Mouse (Mus musculus): ENCODE data around the gene Pnp. TPM values are rescaled to one million over a fixed set of nuclear protein-coding genes. Genes with fewer than 3 reads are reported as not detected.
"Not testable (repeated sequence)": the region's sequence is repeated elsewhere in the genome, so short reads cannot be mapped to it uniquely, and the experiment has no call there.

Pnp gene
- total and polyA plus RNA-seq, 3 experiments = 80.0 to 118 (median 99.3) TPM

DNA sequence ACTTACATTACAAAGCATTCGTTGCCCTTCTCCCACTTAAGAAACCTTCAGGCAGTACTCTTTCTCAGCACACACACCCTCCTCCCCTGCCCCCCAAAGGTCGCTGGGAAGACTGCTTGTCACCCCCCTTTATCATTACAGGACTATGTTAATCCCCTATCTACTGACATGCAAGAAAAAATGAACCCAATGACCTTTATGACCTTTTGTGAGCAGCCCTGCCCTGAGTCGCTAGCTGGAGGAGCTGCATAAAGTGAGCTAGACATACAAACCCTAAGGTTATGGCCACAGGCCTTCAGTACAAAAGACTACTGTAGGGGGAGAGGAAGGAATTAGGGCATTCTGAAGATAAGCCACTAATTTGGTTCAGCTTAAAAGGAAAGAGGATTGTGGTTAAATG is 19.5 kb upstream of the Pnp start:
- Histone ChIP-seq H3K27me3 (replicated peaks) (no peaks in the 10 kb centered on the region), H3K79me2 (replicated peaks; ENCODE audit: control insufficient read depth, extremely low read depth, insufficient read depth, poor library complexity, severe bottlenecking) (no peaks in the 10 kb centered on the region), H3K36me3 (replicated peaks in 1 of 2; ENCODE audit: control insufficient read depth in 1 of 2, insufficient read depth in 1 of 2, low read length in 1 of 2) (peaks cover 17 to 56% of the 10 kb centered on the region in 2 experiments), H3K27ac (ENCODE audit: insufficient read depth, low read depth) (no peak overlapping the region), H3K9ac (ENCODE audit: insufficient read depth, low read depth) (no peak overlapping the region), H3K4me3 (replicated peaks in 1 of 3; ENCODE audit: low read depth in 2 of 3, low read length in 2 of 3, poor library complexity in 1 of 3) (no peak overlapping the region), H3K4me1 (ENCODE audit: control insufficient read depth in 1 of 2, insufficient read depth in 2 of 2) (no peaks in the 10 kb centered on the region), H3K4me2 (ENCODE audit: insufficient read depth, low read depth, poor library complexity, severe bottlenecking) (no peak overlapping the region), H3K9me3 (replicated peaks; ENCODE audit: low read length) (no peaks in the 10 kb centered on the region)
- TF ChIP-seq ZKSCAN1 (IDR thresholded peaks at IDR 0.05; ENCODE audit: borderline replicate concordance, low read depth, low read length) (no peak), CHD2 (IDR thresholded peaks at IDR 0.05; ENCODE audit: low read length) (no peak), SIN3A (IDR thresholded peaks at IDR 0.05; ENCODE audit: low read length) (no peak), JUN (IDR thresholded peaks at IDR 0.05; ENCODE audit: insufficient read depth, low read depth, low read length) (no peak), SMC3 (IDR thresholded peaks at IDR 0.05; ENCODE audit: low read depth, low read length) (no peak), POLR2AphosphoS2 (IDR thresholded peaks at IDR 0.05; ENCODE audit: low read depth, low read length) (no peak), MXI1 (IDR thresholded peaks at IDR 0.05; ENCODE audit: low read depth, low read length) (no peak), MYC (IDR thresholded peaks at IDR 0.05; ENCODE audit: low read depth, low read length) (no peak), HCFC1 (IDR thresholded peaks at IDR 0.05; ENCODE audit: low read depth, low read length) (no peak), NRF1 (IDR thresholded peaks at IDR 0.05; ENCODE audit: low read depth, low read length) (no peak)
- in situ Hi-C loops (cut with MboI; ENCODE audit: low pct_ligation_motif_present, low pct_unique_long_range_greater_than_20kb, low sequenced_read_pairs) (no loop called here), dilution Hi-C loops (cut with MboI; ENCODE audit: extremely low pct_ligation_motif_present, extremely low pct_unique_long_range_greater_than_20kb, low sequenced_read_pairs) (no loop called here)
- DNase-seq (ENCODE audit: extremely low read depth) = no peak

DNA sequence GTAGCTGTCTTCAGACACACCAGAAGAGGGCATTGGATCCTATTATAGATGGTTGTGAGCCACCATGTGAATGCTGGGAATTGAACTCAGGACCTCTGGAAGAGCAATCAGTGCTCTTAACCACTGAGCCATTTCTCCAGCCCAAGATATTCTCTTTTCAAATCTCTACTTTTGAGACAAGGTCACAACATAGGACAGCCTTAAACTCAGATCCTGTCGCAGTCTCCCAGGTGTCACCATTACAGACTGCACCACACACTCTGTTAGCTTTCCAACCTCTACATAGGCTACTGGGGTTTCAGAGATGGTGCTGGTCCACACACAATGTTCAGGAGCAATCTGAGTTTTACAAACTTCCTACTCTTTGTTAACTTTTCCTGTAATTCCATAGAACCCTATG is 7.4 kb upstream of the Pnp start:
- in situ Hi-C loops (cut with MboI; ENCODE audit: low pct_ligation_motif_present, low pct_unique_long_range_greater_than_20kb, low sequenced_read_pairs); H3K27ac ChIP-seq (ENCODE audit: insufficient read depth, low read depth); H3K9me3 ChIP-seq (replicated peaks; ENCODE audit: low read length); H3K27me3 ChIP-seq (replicated peaks); dilution Hi-C loops (cut with MboI; ENCODE audit: extremely low pct_ligation_motif_present, extremely low pct_unique_long_range_greater_than_20kb, low sequenced_read_pairs): not testable (repeated sequence)
- peak overlapping the region; percentile 73 to 97 (median 85) for H3K4me3 ChIP-seq (replicated peaks in 1 of 3; ENCODE audit: low read depth in 2 of 3, low read length in 2 of 3, poor library complexity in 1 of 3)
- H3K4me1 ChIP-seq (ENCODE audit: control insufficient read depth in 1 of 2, insufficient read depth in 2 of 2) = peaks cover 0 to 31% of the 10 kb centered on the region in 2 experiments; a peak in 2 of 4 replicates
- peak overlapping the region; percentile 87 for H3K4me2 ChIP-seq (ENCODE audit: insufficient read depth, low read depth, poor library complexity, severe bottlenecking)
- DNase-seq (ENCODE audit: extremely low read depth) = peak; percentile 37
- TF ChIP-seq TBP (conservative IDR thresholded peaks at IDR 0.05; ENCODE audit: low read depth, low read length) = peak; percentile 97
- peaks cover 26 to 46% of the 10 kb centered on the region in 2 experiments for H3K36me3 ChIP-seq (replicated peaks in 1 of 2; ENCODE audit: control insufficient read depth in 1 of 2, insufficient read depth in 1 of 2, low read length in 1 of 2)
- peak overlapping the region; percentile 66 for H3K9ac ChIP-seq (ENCODE audit: insufficient read depth, low read depth)
- peaks cover 12% of the 10 kb centered on the region for H3K79me2 ChIP-seq (replicated peaks; ENCODE audit: control insufficient read depth, extremely low read depth, insufficient read depth, poor library complexity, severe bottlenecking)

DNA sequence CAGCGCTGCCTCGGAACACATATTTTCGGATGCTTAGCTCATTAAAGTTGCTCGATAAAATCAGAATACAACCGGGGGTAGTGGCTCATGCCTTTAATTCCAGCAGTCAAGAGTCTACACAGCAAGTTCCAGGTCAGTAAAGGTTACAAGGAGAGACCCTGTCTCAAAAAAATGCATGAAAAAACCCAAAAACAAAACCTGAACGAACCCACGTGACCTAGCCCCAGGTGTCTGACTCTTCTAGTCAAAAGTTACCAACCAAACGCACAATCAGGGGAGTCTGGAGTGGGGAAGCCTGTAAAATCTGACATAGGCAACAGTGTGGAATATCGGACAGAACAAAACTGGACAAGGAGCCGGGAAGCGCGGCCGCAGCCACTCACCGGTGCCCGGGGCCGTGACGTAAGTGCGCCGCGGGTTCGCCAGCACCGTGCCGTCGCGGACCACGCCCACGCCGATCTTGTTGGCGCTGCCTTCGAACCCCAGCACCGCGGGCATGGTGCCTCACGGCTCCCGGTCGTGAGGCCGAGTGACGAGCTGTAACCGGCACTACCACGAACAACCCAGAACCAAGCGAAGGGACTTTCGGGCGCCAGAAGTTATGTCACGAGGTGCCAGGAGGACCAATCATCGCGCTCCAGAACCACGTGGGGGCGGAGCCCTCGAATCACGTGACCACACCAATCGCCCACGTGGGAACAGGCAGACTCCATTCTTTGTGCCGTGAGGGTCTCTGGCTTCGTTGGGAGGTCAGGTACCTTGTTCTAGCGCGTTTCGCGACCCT is 6.4 kb upstream of the Pnp start, which contains the start of the genes Osgep and Apex1:
Gene Osgep (minus strand): TSS at position 613 of the 784 bp plus-strand sequence.
Gene Apex1 (plus strand): TSS at position 688 of the 784 bp plus-strand sequence.
- Histone ChIP-seq H3K27ac (ENCODE audit: insufficient read depth, low read depth) (peak within 1 kb of the TSS; percentile 88), H3K36me3 (replicated peaks in 1 of 2; ENCODE audit: control insufficient read depth in 1 of 2, insufficient read depth in 1 of 2, low read length in 1 of 2) (peaks cover 35 to 52% of the 10 kb centered on the region in 2 experiments), H3K79me2 (replicated peaks; ENCODE audit: control insufficient read depth, extremely low read depth, insufficient read depth, poor library complexity, severe bottlenecking) (peaks cover 15% of the 10 kb centered on the region), H3K4me2 (ENCODE audit: insufficient read depth, low read depth, poor library complexity, severe bottlenecking) (peak within 1 kb of the TSS; percentile 87), H3K27me3 (replicated peaks) (no peaks in the 10 kb centered on the region), H3K9ac (ENCODE audit: insufficient read depth, low read depth) (peak within 1 kb of the TSS; percentile 66), H3K4me3 (replicated peaks in 1 of 3; ENCODE audit: low read depth in 2 of 3, low read length in 2 of 3, poor library complexity in 1 of 3) (peak within 1 kb of the TSS; percentile 73 to 97 (median 85)), H3K4me1 (ENCODE audit: control insufficient read depth in 1 of 2, insufficient read depth in 2 of 2) (peaks cover 0 to 41% of the 10 kb centered on the region in 2 experiments; a peak in 2 of 4 replicates), H3K9me3 (replicated peaks; ENCODE audit: low read length) (no peaks in the 10 kb centered on the region)
- peak; percentile 98 for DNase-seq (ENCODE audit: extremely low read depth)
- dilution Hi-C loops (cut with MboI; ENCODE audit: extremely low pct_ligation_motif_present, extremely low pct_unique_long_range_greater_than_20kb, low sequenced_read_pairs) (no loop called here), in situ Hi-C loops (cut with MboI; ENCODE audit: low pct_ligation_motif_present, low pct_unique_long_range_greater_than_20kb, low sequenced_read_pairs) (no loop called here)
- TF ChIP-seq E2F4 (IDR thresholded peaks at IDR 0.05; ENCODE audit: insufficient replicate concordance, low read depth, low read length) (peak; percentile 80; the same call in 1 of the 2 replicates), GABPA (IDR thresholded peaks at IDR 0.05; ENCODE audit: insufficient replicate concordance, low read depth, low read length) (no peak), MAX (IDR thresholded peaks at IDR 0.05; ENCODE audit: low read length) (peak; percentile 100), BHLHE40 (IDR thresholded peaks at IDR 0.05; ENCODE audit: low read depth, low read length) (peak; percentile 87), EP300 (IDR thresholded peaks at IDR 0.05; ENCODE audit: low read length) (no peak), ZNF384 (IDR thresholded peaks at IDR 0.05; ENCODE audit: low read depth, low read length) (no peak), PAX5 (IDR thresholded peaks at IDR 0.05; ENCODE audit: low read length) (no peak), MEF2A (IDR thresholded peaks at IDR 0.05; ENCODE audit: borderline replicate concordance, low read depth, low read length) (0 out of 2 replicates have a peak, but pooled peaks have one; percentile 11), HCFC1 (IDR thresholded peaks at IDR 0.05; ENCODE audit: low read depth, low read length) (peak; percentile 63), RCOR1 (conservative IDR thresholded peaks at IDR 0.05; ENCODE audit: low read depth, low read length) (no peak), KAT2A (IDR thresholded peaks at IDR 0.05; ENCODE audit: insufficient replicate concordance, low read length) (no peak), JUND (conservative IDR thresholded peaks at IDR 0.05; ENCODE audit: low read depth, low read length) (no peak), CHD1 (IDR thresholded peaks at IDR 0.05; ENCODE audit: low read depth, low read length) (no peak), IRF4 (IDR thresholded peaks at IDR 0.05; ENCODE audit: low read depth, low read length) (peak; percentile 45; the same call in 1 of the 2 replicates), TBP (conservative IDR thresholded peaks at IDR 0.05; ENCODE audit: low read depth, low read length) (peak; percentile 77; the same call in 1 of the 2 replicates)
